Mouse (Mus musculus): ENCODE data around the gene Pard3b. TPM values are rescaled to one million over a fixed set of nuclear protein-coding genes. Genes with fewer than 3 reads are reported as not detected.

The Pard3b gene
- polyA plus RNA-seq, 1 experiment from 2014 or later = 1.6 TPM

DNA sequence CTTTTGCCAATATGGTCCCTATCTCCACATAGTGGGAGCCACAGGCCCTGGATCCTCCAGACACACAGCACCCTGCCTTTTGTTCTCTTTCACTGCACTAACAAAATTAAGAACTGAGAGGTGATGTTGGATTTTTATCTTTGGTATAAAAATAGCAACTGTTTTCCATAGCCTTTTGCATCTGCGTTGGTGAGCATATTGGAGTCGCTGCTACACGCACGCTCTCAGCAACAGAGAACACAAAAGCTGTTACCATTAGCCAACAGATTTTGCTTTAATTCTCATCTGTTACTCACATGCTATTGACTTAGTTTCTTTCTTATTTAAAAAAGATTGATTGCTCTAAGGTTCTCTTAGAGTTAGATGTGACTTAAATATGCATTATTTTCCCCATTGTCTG lies 709.7 kb downstream of the Pard3b start:
- Histone ChIP-seq H3K9ac (no peak overlapping the region), H3K4me1 (replicated peaks) (no peaks in the 10 kb centered on the region), H3K4me3 (replicated peaks) (no peak overlapping the region), H3K9me3 (replicated peaks) (no peaks in the 10 kb centered on the region), H3K36me3 (replicated peaks) (no peaks in the 10 kb centered on the region), H3K27ac (replicated peaks) (no peak overlapping the region), H3K4me2 (no peak overlapping the region), H3K27me3 (no peaks in the 10 kb centered on the region)
- 77% methylated on average over 4 of the region's 4 CpGs for WGBS (ENCODE audit: insufficient replicate concordance)
- ATAC-seq (ENCODE audit: insufficient read depth) = no peak

DNA sequence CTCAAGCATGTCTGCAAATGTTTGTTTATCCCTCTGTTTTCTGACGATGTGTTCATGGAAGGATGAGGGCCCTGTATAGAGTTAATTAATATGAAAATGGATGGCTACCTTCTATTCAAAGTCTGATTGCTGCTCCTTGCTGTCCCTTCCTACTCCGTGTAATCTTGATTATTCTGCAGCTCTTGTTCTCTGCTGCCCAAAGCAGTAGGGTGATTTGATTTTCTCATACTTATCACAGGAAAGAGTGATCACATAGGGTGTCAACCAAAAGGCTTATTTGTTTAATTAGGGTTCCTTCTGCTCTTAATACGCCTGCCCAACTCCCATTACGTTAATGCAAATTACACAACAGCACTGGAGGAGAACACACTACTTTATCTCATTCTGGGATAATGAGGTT lies 716.9 kb downstream of the Pard3b start:
- Histone ChIP-seq H3K27ac (replicated peaks) (no peak overlapping the region), H3K36me3 (replicated peaks) (no peaks in the 10 kb centered on the region), H3K27me3 (no peaks in the 10 kb centered on the region), H3K9me3 (replicated peaks) (no peaks in the 10 kb centered on the region), H3K4me2 (no peak overlapping the region), H3K9ac (no peak overlapping the region), H3K4me3 (replicated peaks) (no peak overlapping the region), H3K4me1 (replicated peaks) (no peaks in the 10 kb centered on the region)
- WGBS (ENCODE audit: insufficient replicate concordance) = 52% methylated on average over 4 of the region's 4 CpGs
- no peak for ATAC-seq (ENCODE audit: insufficient read depth)

DNA sequence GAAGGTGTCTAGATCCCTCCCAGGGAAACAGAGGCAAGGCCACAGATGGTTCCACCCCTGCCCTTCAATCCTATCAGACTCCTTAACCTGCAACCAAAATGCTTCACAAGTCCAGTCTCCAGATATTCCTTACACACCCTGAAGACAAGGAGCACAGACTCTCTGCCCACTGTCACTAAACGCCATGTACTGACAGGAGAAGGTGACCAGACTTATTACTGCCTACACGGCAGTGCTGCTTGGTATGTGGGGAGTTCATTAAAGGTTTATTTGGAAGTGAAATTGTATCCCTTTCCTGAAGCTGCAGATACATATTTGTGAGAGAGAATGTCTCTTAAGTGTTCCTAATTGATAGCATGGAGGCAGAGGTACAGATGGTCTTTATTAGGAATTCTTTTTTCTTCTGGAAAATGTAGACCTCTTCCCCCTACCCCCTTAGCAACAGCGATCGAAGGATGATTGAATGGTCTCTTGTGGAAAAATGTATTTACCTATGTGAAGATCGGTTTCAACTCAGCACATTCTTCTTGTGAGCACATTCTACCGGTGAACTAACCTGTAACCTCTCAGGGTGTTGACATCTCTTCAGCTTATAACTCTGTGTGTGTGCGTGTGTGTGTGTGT lies 735.9 kb downstream of the Pard3b start:
- no peaks in the 10 kb centered on the region for H3K4me1 ChIP-seq (replicated peaks)
- no peaks in the 10 kb centered on the region for H3K36me3 ChIP-seq (replicated peaks)
- no peak overlapping the region for H3K27ac ChIP-seq (replicated peaks)
- H3K4me2 ChIP-seq = no peak overlapping the region
- H3K27me3 ChIP-seq = no peaks in the 10 kb centered on the region
- WGBS (ENCODE audit: insufficient replicate concordance) = 71% methylated on average over 7 of the region's 7 CpGs
- H3K9me3 ChIP-seq (replicated peaks) = no peaks in the 10 kb centered on the region
- H3K9ac ChIP-seq = no peak overlapping the region
- ATAC-seq (ENCODE audit: insufficient read depth) = no peak
- no peak overlapping the region for H3K4me3 ChIP-seq (replicated peaks)

DNA sequence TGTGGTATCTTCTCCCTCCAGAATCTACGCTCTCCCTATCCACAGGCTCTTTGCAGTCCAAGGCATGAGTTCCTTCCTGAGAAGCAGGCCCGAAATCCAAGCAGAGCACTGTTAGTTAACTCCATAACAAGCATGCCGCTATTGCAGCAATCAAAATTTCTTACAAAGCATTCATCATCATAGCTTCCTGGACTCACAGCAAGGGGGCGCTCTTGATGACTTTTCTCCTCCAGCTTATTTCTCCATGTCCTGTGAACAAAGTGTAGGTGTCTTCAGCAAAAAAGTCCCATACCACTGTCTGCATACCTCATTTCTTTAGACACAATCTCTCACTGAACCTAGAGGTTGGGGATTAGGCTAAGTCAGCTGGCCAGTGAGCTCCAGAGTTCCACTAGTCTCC lies 739.7 kb downstream of the Pard3b start:
- H3K27me3 ChIP-seq = no peaks in the 10 kb centered on the region
- no peak overlapping the region for H3K4me2 ChIP-seq
- 59% methylated on average over 4 of the region's 4 CpGs for WGBS (ENCODE audit: insufficient replicate concordance)
- H3K27ac ChIP-seq (replicated peaks) = no peak overlapping the region
- no peak overlapping the region for H3K9ac ChIP-seq
- no peaks in the 10 kb centered on the region for H3K36me3 ChIP-seq (replicated peaks)
- peaks cover 7% of the 10 kb centered on the region for H3K4me1 ChIP-seq (replicated peaks)
- H3K9me3 ChIP-seq (replicated peaks) = no peaks in the 10 kb centered on the region
- ATAC-seq (ENCODE audit: insufficient read depth) = no peak
- no peak overlapping the region for H3K4me3 ChIP-seq (replicated peaks)

DNA sequence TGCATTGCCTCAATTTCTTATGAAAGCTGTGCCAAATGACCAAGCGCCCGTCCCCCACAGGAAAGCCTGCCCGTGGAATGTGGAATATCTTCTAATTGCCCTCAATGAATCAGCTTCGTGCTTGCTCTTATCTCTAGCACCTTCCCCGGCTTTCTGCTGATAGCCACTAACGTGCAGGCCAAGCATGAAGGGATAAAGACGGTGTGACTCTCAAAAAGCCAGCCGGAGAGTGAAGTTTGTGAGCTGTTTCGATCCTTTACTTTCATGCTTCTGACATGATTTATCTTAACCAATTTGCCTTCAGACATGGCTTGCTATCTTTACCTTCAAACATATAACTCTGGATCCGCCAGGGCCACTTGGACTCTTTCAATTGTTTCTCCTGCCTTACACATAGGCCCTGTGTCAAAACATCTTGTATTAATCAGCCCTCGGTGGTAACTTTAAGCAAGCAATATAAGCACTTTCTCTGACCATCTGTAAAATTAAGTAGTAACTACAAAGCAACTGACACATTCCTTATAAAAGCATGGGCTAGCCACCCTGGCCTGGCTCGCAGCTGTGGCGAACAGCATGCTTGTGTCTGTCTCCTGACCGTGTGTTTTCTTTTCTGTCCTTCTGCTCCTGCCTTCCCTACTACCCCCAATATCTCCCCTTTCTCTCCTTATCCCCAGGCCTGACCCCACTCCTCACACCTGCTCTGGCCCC lies 744.3 kb downstream of the Pard3b start:
- peaks cover 7% of the 10 kb centered on the region for H3K4me1 ChIP-seq (replicated peaks)
- WGBS (ENCODE audit: insufficient replicate concordance) = 31% methylated on average over 14 of the region's 14 CpGs
- no peak overlapping the region for H3K27ac ChIP-seq (replicated peaks)
- H3K4me2 ChIP-seq = peak overlapping the region; percentile 18
- H3K36me3 ChIP-seq (replicated peaks) = no peaks in the 10 kb centered on the region
- no peak overlapping the region for H3K4me3 ChIP-seq (replicated peaks)
- ATAC-seq (ENCODE audit: insufficient read depth) = peak; percentile 42
- H3K27me3 ChIP-seq = no peaks in the 10 kb centered on the region
- no peak overlapping the region for H3K9ac ChIP-seq
- no peaks in the 10 kb centered on the region for H3K9me3 ChIP-seq (replicated peaks)

DNA sequence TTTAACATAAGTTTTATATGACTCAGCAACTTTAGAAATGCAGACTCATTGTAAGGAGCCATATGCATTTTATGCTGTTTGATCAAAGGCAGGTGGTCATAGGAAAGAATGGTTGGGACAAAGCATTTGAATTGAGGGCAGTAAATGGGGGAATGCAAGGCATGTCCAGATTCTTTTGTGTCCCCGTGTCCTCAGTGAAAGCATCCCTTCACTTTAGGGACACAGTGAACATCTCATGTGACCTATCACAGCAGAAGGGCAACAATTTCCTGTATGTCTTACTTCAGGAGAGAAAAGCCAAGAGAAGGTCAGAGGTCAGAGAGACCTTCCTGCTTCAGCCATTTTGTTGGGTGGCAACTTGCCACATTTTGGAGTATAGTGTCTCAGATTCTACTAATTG lies 745.6 kb downstream of the Pard3b start:
- Histone ChIP-seq H3K9ac (no peak overlapping the region), H3K4me3 (replicated peaks) (no peak overlapping the region), H3K36me3 (replicated peaks) (no peaks in the 10 kb centered on the region), H3K9me3 (replicated peaks) (no peaks in the 10 kb centered on the region), H3K4me2 (no peak overlapping the region), H3K27me3 (no peaks in the 10 kb centered on the region), H3K4me1 (replicated peaks) (peaks cover 7% of the 10 kb centered on the region), H3K27ac (replicated peaks) (no peak overlapping the region)
- ATAC-seq (ENCODE audit: insufficient read depth) = no peak
- WGBS (ENCODE audit: insufficient replicate concordance) = 50% methylated on average over 1 of the region's 1 CpGs

DNA sequence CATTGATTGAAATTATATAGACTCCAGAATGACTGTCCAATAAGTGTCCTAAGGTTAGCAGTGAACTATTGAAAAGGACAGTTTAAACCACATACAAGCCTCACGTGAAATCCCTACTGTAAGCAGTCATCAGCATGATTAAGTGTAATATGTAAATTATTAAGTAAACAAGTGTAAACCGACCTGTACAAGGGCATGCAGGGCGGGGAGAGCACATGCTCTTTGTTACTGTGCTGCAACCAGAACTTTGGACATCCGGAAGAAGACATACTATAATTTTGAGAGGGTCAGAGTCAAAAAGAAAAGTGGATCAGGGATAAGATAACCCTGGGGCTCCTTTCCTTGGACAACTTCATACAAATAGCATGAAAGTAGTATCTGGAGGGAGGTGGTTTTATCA lies 749.4 kb downstream of the Pard3b start:
- Histone ChIP-seq H3K4me2 (no peak overlapping the region), H3K4me1 (replicated peaks) (peaks cover 1% of the 10 kb centered on the region), H3K27me3 (no peaks in the 10 kb centered on the region; the same call in 1 of the 2 replicates), H3K9me3 (replicated peaks) (no peaks in the 10 kb centered on the region), H3K4me3 (replicated peaks) (no peak overlapping the region), H3K36me3 (replicated peaks) (no peaks in the 10 kb centered on the region), H3K27ac (replicated peaks) (no peak overlapping the region), H3K9ac (no peak overlapping the region)
- WGBS (ENCODE audit: insufficient replicate concordance) = 52% methylated on average over 4 of the region's 4 CpGs
- ATAC-seq (ENCODE audit: insufficient read depth) = no peak

DNA sequence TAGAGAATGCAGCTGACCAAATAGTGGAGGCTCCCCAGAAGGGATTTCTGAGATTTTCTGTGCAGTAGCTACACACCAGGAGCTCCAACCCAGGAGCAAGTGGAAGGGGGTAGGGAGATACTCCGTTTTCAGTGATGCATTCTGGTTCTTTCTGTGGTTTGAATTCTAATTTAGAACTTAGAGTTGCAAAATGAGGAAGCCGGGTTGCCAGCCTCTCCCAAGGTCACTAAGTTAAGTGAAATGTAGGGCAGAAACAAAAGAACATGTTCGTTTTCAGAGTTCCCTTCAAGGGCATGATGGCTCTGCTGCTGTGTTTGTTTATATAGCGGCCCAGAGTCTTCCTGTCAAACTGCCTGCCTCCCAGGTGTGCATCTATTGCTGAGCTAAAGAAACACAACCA lies 754.2 kb downstream of the Pard3b start:
- no peak for ATAC-seq (ENCODE audit: insufficient read depth)
- Histone ChIP-seq H3K36me3 (replicated peaks) (no peaks in the 10 kb centered on the region), H3K9me3 (replicated peaks) (no peaks in the 10 kb centered on the region), H3K4me2 (no peak overlapping the region), H3K27ac (replicated peaks) (no peak overlapping the region), H3K4me1 (replicated peaks) (no peaks in the 10 kb centered on the region), H3K27me3 (no peaks in the 10 kb centered on the region; the same call in 1 of the 2 replicates), H3K4me3 (replicated peaks) (no peak overlapping the region), H3K9ac (no peak overlapping the region)
- WGBS (ENCODE audit: insufficient replicate concordance) = 21% methylated on average over 4 of the region's 4 CpGs

DNA sequence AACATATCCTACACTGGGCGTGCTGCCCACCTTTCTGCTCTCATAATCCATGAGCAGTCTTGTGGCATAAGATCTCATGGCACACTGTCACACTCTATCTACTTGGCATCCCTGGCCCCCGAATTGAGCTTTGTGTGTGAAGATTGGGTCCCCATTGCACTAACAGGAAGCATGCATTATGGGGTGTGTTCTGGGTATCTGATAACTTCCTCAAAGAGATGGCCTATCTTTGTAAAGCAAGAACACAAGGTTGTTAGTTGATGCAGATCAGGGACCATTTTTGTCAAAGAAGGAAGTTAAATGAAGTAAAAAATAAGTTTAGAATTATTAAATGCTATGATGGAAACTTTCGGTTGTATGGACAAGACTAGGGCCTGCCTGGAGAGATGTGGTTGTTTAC lies 755.9 kb downstream of the Pard3b start:
- H3K27me3 ChIP-seq = no peaks in the 10 kb centered on the region; the same call in 1 of the 2 replicates
- H3K9me3 ChIP-seq (replicated peaks) = no peaks in the 10 kb centered on the region
- no peak overlapping the region for H3K4me3 ChIP-seq (replicated peaks)
- no peak for ATAC-seq (ENCODE audit: insufficient read depth)
- H3K9ac ChIP-seq = no peak overlapping the region
- H3K4me1 ChIP-seq (replicated peaks) = no peaks in the 10 kb centered on the region
- no peaks in the 10 kb centered on the region for H3K36me3 ChIP-seq (replicated peaks)
- H3K27ac ChIP-seq (replicated peaks) = no peak overlapping the region
- 60% methylated on average over 3 of the region's 3 CpGs for WGBS (ENCODE audit: insufficient replicate concordance)
- H3K4me2 ChIP-seq = no peak overlapping the region

DNA sequence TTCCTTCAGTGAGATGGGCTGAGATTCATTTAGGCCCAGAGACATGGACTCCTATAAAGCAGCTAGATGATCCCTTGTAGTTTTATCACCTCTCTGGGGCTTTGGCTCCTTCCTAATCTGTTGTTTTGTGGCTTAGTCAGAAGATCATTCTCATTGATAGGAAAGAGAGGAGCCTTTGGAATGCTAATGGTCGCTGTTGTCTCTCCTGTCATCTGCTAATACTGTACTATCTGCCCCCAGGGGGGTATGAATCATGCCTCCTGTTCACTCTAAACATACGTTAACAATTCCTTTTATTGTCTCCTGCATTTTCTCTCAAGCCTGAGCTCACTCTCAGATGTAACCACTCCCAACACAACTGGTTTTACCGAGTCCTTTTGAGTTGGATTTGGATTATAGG lies 759.6 kb downstream of the Pard3b start:
- Histone ChIP-seq H3K27ac (replicated peaks) (no peak overlapping the region), H3K36me3 (replicated peaks) (no peaks in the 10 kb centered on the region), H3K4me2 (no peak overlapping the region), H3K27me3 (no peaks in the 10 kb centered on the region), H3K9me3 (replicated peaks) (no peaks in the 10 kb centered on the region), H3K4me3 (replicated peaks) (no peak overlapping the region), H3K9ac (no peak overlapping the region), H3K4me1 (replicated peaks) (no peaks in the 10 kb centered on the region)
- no peak for ATAC-seq (ENCODE audit: insufficient read depth)
- WGBS (ENCODE audit: insufficient replicate concordance) = 20% methylated on average over 3 of the region's 3 CpGs

DNA sequence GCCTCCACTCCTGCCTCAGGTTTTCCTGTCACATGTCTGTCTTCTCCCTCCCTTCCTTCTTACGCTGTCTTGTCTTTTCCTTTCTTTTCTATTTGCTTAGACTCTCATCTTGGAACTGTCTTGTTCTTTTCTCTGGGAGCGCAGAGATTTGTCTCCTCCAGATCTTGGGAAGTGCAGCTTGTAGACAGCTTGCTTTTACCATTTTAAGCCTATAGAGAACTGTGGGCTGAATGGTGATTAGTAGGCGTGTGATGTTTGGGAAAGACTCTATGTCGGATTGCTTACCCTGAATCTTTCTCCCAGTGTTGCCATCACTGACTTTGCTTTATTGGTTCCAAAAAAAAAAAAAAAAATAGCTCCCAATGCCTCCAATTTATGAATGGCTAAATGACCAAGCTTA lies 760.1 kb downstream of the Pard3b start:
- no peak overlapping the region for H3K9ac ChIP-seq
- H3K4me1 ChIP-seq (replicated peaks) = no peaks in the 10 kb centered on the region
- H3K36me3 ChIP-seq (replicated peaks) = no peaks in the 10 kb centered on the region
- no peaks in the 10 kb centered on the region for H3K9me3 ChIP-seq (replicated peaks)
- no peak overlapping the region for H3K4me3 ChIP-seq (replicated peaks)
- H3K27ac ChIP-seq (replicated peaks) = no peak overlapping the region
- ATAC-seq (ENCODE audit: insufficient read depth) = no peak
- 61% methylated on average over 4 of the region's 4 CpGs for whole genome bisulfite sequencing (ENCODE audit: insufficient replicate concordance)
- no peak overlapping the region for H3K4me2 ChIP-seq
- no peaks in the 10 kb centered on the region for H3K27me3 ChIP-seq

DNA sequence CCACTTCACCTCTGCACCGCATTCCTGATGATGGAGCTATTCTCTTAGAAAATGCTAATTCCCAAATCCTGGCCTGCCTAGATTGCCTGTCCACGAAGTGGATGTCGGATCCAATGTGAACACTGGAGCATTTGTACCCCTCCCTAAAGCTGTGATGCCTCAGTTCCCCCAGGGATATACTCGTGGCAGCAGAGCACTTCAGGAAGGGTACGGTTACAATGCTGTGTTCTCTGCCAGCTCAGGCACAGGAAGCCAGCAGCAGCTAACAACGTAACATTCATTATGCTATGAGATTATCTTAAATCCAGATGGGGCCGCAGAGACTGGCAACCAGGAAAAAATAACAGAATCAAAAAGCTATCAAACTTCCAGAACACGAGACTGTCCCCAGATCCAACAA lies 766.4 kb downstream of the Pard3b start:
- ATAC-seq (ENCODE audit: insufficient read depth) = no peak
- 50% methylated on average over 8 of the region's 8 CpGs for WGBS (ENCODE audit: insufficient replicate concordance)
- no peak overlapping the region for H3K4me2 ChIP-seq

More for the DNA sequence above, 766.4 kb downstream of the Pard3b start:
- H3K4me3 ChIP-seq (replicated peaks) = no peak overlapping the region
- no peaks in the 10 kb centered on the region for H3K27me3 ChIP-seq
- H3K4me1 ChIP-seq (replicated peaks) = no peaks in the 10 kb centered on the region
- H3K27ac ChIP-seq (replicated peaks) = no peak overlapping the region
- no peak overlapping the region for H3K9ac ChIP-seq
- H3K9me3 ChIP-seq (replicated peaks) = no peaks in the 10 kb centered on the region
- H3K36me3 ChIP-seq (replicated peaks) = no peaks in the 10 kb centered on the region
